Mouse (Mus musculus): ENCODE data around the gene Olfr873.

Gene Olfr873

DNA sequence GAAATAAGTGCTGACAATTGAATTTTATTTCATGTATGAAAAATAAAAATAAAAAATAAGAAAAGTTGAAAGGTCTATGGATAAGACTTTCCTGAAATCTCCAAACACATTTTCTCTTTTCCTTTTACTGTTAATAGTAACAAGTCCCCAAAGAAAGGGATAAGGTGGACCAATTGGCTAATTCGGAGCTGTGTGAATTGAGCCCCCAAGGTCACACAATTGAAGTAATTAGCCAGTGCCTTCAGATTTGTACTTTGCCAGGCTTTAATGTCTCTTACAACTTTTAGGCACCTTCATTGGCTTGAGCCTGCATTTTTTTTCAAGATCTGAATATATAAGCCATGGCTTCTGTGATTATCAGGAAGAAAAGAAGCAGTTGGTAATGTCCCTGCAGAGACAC, at the start of gene Olfr873:
Gene Olfr873, plus strand, starts transcription at position 301 of the 400 bp plus-strand sequence.
- TF ChIP-seq GATA4 (IDR thresholded peaks at IDR 0.05; ENCODE audit: insufficient replicate concordance, low read length): no peak

DNA sequence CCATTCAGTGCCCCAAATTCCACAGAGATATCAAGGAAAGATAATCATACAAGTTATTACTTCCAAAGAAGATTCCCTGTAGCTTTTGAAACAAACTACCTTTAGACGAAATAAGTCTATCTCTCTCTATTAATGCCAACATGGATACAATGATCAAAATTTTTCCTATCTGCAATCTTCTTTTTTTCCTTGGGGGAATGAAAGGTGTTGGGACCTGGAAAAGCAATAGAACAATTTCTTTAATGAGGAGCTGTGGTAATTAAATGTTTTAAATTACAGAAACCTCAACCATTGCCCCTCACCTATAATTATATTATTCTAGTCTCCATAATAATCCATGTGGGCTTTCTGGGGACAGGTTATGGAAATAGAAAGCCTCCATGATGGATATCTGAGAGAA, 16.3 kb upstream of the Olfr873 start, which contains the start of gene Olfr39:
Gene Olfr39, plus strand, starts transcription at position 301 of the 400 bp plus-strand sequence.
- TF ChIP-seq GATA4 (IDR thresholded peaks at IDR 0.05; ENCODE audit: insufficient replicate concordance, low read length): no peak

DNA sequence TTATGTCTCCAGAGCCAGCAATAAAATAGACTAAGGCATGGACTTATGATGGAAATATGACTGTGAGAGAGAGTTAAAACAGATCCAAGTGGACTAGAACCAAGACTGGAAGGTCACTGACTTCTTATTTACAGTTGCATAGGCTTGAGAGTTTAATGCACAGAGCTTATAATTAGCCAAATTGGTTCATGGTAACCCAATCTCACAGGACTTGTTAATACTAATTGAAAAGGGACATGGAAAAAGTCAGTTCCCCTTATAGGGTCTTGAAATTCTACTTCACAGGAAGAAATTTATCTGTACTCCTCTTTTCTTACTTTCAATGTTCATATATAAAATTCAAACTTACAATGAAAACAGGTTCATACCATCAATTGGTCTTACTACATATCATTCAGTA, 37.7 kb downstream of the Olfr873 start, which contains the start of gene Olfr18:
Gene Olfr18, minus strand, starts transcription at position 101 of the 400 bp plus-strand sequence.
- no peak for TF ChIP-seq GATA4 (IDR thresholded peaks at IDR 0.05; ENCODE audit: insufficient replicate concordance, low read length)

DNA sequence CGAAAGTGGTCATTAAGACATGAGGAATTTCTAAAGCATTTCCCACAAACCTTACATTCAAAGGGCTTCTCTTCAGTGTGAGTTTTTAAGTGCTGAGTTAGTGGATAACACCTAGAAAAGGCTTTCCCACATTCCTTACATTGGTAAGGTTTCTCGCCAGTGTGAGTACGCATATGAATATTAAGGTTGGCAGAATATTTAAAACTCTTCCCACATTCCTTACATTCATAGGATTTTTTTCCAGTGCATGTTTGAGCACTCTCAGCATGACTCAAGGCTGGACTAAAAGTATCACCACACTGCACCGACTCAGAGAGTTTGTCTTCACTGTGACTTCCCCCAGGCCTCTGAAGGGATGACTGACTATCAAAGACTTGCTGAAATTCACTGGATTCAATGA, 50.2 kb downstream of the Olfr873 start:
- TF ChIP-seq GATA4 (IDR thresholded peaks at IDR 0.05; ENCODE audit: insufficient replicate concordance, low read length): no peak
